Mouse (Mus musculus) embryo, embryonic 11 days (tissue): ENCODE data around the gene 2310061I04Rik.
A peak's percentile ranks its signal among the peaks of the same experiment; 100 is the strongest.
"Not testable (repeated sequence)": the region's sequence is repeated elsewhere in the genome, so short reads cannot be mapped to it uniquely, and the experiment has no call there.

ENCODE experiments used
- DNase-seq: peaks from one replicate; pipeline ENCODE4 v3.0.0-alpha.2; 2015

Gene 2310061I04Rik

GRCm38 (mm10) chr17:35896781-35897643 lies at the start of gene 2310061I04Rik:
Gene 2310061I04Rik, minus strand, starts transcription at chr17:35897431.
- peak; percentile 95 for DNase-seq

DNA sequence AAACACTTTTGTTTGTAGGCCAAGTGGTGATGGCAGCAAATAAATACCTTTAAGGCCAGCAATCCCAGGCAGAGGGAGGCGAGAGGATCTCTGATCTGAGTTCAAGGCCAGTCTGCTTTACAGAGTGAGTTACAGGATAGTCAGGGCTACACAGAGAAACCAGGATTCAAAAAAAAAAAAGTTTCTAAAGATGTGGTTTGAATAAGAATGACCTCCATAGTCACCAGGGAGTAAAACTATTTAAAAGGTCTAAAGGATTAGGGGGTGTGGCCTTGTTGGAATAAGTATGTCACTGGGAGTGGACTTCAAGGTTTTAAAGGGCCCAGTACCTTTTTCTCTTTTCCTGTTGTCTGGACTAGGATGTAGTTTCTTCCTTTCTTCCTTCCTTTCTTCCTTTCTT lies 42.7 kb upstream of the 2310061I04Rik start:
- no peak for DNase-seq

DNA sequence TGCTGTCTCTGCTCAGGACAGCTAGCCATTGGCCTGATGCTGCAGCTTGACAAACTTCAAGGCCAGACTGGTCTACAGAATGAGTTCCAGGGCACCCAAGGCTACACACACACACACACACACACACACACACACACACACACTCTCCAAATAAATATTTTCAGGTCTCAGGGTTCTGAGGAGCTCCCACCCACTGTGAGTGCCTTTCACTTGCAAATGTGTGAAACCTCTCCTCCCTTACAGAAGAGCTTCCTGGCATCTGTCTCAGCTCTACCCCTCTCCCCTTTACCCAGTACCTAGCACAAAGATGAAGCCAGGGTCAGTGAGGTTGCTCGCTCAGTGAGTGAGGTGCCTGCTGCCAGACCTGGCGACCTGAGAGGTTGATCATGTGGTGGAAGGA lies 41.9 kb upstream of the 2310061I04Rik start:
- no peak for DNase-seq

DNA sequence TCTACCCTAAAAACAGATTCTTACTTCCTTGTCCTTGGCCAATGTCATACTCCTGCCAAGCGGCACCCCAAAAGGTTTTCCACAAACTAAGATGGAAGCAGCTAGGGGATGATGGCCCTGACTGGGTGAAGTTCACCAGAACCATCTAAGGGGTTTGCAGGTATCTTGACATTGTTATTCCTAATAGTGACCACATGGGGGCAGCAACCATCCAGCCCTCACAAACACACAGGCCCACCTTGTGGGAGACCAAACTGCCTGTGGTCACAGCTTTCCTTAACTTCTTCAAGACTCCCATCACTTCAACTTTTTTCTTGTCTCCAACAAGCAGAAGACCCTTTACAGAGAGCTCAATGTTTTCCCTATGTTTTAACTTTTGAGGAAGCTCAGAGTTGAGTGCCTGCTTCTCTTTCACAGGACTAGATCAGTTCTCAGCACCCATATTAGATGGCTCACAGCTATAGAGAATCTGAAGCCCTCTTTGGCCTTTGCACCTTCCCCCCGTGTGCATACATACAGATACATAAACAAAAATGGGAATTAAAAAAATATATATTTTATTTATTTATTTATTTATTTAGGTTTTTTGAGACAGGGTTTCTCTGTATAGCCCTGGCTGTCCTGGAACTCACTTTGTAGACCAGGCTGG lies 40.6 kb upstream of the 2310061I04Rik start:
- peak; percentile 63 for DNase-seq

DNA sequence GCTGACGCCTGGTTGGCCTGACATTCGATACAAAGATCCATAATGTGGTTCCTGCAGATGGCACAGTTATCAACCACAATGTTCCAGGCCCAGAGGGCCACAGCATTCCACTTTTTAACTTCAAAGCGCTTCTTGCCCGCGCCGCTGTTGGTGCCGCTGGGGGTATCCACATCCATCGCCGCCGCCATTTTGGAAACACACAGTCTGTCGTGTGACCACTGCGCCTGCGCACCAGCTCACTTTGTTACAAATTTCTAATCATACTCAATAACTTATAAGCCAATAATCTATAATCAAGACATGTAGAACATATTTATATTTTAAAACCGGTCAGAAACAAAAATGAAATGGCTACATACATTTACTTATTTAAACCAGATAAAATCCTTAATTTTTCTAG lies 38.5 kb upstream of the 2310061I04Rik start:
- DNase-seq = not testable (repeated sequence)

DNA sequence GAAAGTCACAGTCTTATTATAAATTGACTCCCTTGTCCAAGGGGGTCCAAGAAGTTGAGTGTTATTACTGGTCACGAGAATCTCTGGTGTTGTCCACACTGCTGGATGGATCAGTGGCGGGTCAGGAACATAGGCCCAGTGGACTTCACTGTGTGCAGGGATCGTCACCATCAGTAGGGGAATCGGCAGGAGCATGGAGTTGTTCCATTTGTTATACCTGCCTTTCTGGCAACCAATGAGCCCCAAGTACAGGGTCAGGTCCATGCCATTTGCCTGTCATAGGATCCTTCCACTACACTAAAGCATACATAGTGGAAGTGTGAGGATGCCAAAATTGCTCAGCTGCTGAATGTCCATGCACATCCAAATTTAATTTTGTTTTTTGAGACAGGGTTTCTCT lies 35.4 kb upstream of the 2310061I04Rik start:
- DNase-seq = no peak

- DNase-seq = no peak
Observed at GRCm38 (mm10) chr17:35930627-35931026, 33.4 kb upstream of the 2310061I04Rik start.

DNA sequence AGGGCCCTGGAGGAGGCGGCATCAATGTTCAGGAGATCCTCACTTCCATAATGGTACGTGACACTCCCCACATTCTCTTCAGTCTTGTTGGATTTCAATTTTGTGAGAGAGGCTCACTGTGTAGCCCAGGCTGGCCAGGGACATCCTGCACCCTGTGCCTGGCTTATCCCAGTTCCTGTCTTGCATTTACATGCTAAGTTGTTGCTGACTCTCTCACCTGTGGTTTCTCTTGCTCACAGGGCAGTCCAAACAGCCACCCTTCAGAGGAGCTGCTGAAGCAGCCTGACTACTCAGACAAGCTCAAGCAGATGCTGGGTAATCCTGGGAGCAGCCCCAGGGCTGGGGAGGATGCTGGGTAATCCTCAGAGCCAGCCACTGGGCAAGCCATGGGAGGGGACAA lies 32.3 kb upstream of the 2310061I04Rik start:
- no peak for DNase-seq

DNA sequence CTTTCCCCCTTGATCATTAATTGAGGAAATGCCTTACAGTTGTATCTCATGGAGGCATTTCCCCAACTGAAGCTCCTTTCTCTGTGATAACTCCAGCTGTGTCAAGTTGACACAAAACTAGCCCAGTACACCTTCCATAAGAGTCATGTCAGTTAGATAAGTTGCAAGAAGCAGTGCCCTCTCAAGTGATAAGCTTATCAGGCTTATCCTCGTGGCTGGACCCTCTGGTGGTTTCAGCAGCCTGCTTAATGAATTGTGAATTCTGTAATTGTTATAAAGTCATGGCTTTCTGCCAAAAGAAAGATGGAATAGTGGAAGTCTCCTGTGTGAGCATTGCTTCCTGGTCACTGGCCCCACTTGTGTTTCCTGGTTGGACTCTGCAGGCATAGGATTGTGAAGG lies 30.2 kb upstream of the 2310061I04Rik start:
- no peak for DNase-seq

GRCm38 (mm10) chr17:35923281-35923680 lies 26.1 kb upstream of the 2310061I04Rik start:
- DNase-seq = no peak

GRCm38 (mm10) chr17:35922566-35922965 lies 25.3 kb upstream of the 2310061I04Rik start:
- no peak for DNase-seq

- no peak for DNase-seq
Observed at GRCm38 (mm10) chr17:35921710-35922109, 24.5 kb upstream of the 2310061I04Rik start.

DNA sequence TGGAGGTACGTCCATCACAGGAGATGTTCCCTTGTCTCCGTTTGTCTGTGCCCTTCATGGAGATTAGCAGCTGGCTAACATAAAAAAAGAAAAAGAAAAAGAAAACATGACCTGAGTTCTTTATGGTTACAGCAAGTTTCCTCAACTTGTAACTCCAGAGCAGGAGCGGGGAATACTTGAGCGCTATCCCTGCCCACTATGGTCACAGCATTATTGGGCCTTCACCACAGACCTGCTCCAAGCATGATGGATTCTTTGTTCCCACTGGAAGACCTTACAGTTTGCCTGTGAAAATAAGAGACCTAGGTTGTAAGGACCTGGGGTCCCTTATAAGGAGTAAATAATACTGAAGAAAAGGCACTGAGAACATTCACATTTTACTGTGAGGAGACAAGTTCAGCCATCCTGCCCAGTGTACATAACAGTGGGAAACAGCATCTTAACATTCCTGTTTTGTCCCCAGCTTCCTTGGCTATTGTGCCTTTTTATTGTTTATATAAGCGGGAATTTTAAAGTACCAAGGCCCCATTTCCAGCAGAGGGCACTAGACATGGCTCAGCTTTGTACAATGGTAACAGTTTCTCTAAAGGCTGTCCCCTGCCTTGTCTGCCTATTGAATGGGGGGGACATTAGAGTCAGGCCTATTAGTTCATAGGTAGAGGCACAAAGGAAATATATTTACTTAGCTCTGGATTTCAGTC lies 23.8 kb upstream of the 2310061I04Rik start:
- peak; percentile 73 for DNase-seq

- DNase-seq = no peak
Observed at GRCm38 (mm10) chr17:35920384-35920783, 23.2 kb upstream of the 2310061I04Rik start.

GRCm38 (mm10) chr17:35919864-35920301 lies 22.7 kb upstream of the 2310061I04Rik start:
- peak; percentile 25 for DNase-seq

- DNase-seq = peak; percentile 97
Observed at GRCm38 (mm10) chr17:35919060-35919715, 22.0 kb upstream of the 2310061I04Rik start.

GRCm38 (mm10) chr17:35918276-35919059 lies 21.2 kb upstream of the 2310061I04Rik start:
- peak; percentile 74 for DNase-seq

DNA sequence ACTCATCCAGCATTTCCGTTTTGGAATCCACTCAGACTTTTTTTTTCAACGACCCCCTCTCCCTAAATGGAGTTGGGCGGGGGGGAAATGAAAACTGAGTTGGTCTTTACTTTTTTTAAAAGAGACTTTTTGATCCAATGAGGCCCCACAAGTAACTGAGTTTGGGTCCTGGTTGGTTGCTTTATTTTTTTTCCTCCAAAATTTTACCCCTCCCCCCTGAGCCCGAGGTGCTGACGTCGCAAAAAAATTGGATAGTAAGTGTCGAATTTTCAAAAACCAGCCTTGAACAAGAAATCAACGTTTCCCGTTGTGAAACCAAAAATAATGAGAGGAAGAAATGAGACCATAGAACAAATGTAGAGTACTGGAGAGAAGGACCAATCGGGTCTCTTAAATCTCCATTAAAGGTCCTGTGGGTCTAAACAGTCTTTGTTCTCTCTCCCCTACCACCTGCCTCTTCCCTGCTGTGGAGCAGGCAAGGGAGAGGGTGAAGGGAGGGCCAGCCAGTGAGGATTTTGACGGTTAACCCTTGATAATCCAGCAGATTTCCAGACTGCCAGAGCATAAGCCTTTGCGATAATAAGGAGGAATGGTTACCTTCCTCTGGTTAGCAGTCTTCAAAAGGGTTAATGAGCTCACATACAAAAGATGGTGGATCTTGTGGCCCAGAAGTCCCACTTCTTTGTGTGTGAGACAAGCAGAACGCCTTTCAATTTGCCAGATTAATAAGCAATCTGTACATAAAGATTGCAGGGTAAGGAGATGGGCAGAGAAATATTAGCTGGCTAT lies 20.4 kb upstream of the 2310061I04Rik start:
- DNase-seq = peak; percentile 71

- peak; percentile 44 for DNase-seq
Observed at GRCm38 (mm10) chr17:35917143-35917462, 19.9 kb upstream of the 2310061I04Rik start.

DNA sequence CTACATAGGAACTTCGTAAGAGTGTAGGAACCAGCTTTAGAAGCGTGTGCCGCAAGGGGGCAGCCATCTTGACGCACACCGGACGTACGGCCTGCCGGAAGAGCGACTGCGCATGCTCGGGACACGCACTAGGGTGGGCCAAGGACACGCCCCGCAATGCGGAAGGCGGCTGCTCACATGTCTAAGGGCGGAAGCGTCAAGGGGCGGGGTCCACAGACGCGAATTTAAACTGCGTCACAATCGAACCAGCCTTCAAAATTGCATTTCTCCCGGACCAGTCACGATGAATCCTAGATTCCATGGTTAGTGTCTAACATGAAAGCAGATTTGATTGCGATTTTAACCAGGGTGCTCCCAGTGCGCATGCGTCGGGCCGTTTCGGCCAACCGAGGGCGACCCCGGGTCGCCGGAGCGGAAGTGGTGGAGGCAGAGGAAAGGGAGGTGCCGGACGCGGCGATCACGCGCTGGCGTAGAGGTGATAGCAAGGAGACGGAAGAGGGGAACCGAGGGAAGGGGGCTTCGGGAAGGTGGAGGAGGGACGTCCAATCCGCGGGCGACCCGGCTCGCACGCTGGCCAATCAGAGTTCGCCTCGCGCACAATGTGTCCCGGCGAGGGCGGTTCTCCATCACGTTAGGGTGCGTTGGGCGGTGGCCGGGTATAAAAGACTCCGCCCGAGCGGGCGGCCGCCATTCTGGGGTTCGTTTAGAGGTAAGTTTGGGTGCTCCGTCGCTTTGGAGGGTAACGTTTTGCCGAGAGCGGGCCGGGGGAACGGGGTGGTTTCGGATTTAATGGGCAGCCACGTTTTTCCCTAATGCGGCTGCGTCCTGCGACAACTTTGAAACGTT lies 19.3 kb upstream of the 2310061I04Rik start, which contains the start of the genes Mrps18b and Ppp1r10:
Gene Mrps18b, minus strand, starts transcription at position 93 of the 846 bp plus-strand sequence.
Gene Ppp1r10, plus strand, starts transcription at position 138 of the 846 bp plus-strand sequence.
- peak; percentile 100 for DNase-seq
